In genomic region chr6:92481690-92481956, GRCm38 (mm10) we compare ENCODE assay signal across 8 mouse cellular contexts.
DNase-seq lines count a peak whose midpoint lies in the region; ATAC-seq and TF ChIP-seq lines count a peak whose summit lies in the region.

No protein-coding gene starts in this region.

- no peak overlapping the region for H3K27ac ChIP-seq in cerebellum, adult 2 months (ENCODE audit: insufficient read depth, low read length)
- H3K27ac ChIP-seq in lung, embryonic 15.5 days = peak overlapping the region; percentile 90; the same call in 1 of the 2 replicates
- no peak overlapping the region for H3K27ac ChIP-seq in limb, embryonic 12.5 days
- no peak overlapping the region; the same call in 1 of the 2 replicates for H3K27ac ChIP-seq in stomach, embryonic 16.5 days (ENCODE audit: low read length)

- TF ChIP-seq CTCF in cerebellum, adult 2 months (IDR thresholded peaks at IDR 0.05; ENCODE audit: borderline replicate concordance, insufficient read depth, low read depth, low read length) = no peak

- ATAC-seq in cerebellum, adult (ENCODE audit: insufficient number of reproducible peaks, low FRiP score, low TSS enrichment) = no peak
- ATAC-seq in lung, embryonic 15.5 days (ENCODE audit: borderline replicate concordance, extremely low read depth, low FRiP score, low TSS enrichment) = peak; percentile 2; the same call in 1 of the 2 replicates
- ATAC-seq in limb, embryonic 12.5 days (ENCODE audit: insufficient number of reproducible peaks, insufficient read depth, low FRiP score, low TSS enrichment, low read depth) = peak; percentile 20; the same call in 1 of the 2 replicates
- ATAC-seq in stomach, embryonic 16.5 days (ENCODE audit: insufficient read depth, low FRiP score) = no peak

- H3K27me3 ChIP-seq in cerebellum, adult 2 months (ENCODE audit: control insufficient read depth, insufficient read depth, low read length) = no peaks in the 10 kb centered on the region
- no peaks in the 10 kb centered on the region for H3K27me3 ChIP-seq in lung, embryonic 15.5 days
- no peaks in the 10 kb centered on the region for H3K27me3 ChIP-seq in limb, embryonic 12.5 days
- H3K27me3 ChIP-seq in stomach, embryonic 16.5 days (ENCODE audit: control insufficient read depth, insufficient read depth, low read length) = no peaks in the 10 kb centered on the region

- peak overlapping the region; percentile 15 for H3K4me3 ChIP-seq in cerebellum, adult 2 months (replicated peaks; ENCODE audit: insufficient read depth, low read depth, low read length)
- peak overlapping the region; percentile 48; the same call in 1 of the 2 replicates for H3K4me3 ChIP-seq in lung, embryonic 15.5 days
- peak overlapping the region; percentile 48 for H3K4me3 ChIP-seq in limb, embryonic 12.5 days (replicated peaks)
- peak overlapping the region; percentile 54 for H3K4me3 ChIP-seq in stomach, embryonic 16.5 days (replicated peaks; ENCODE audit: low read length)

- peak overlapping the region; percentile 67 for H3K4me2 ChIP-seq in lung, embryonic 15.5 days
- peak overlapping the region; percentile 76 for H3K4me2 ChIP-seq in limb, embryonic 12.5 days
- H3K4me2 ChIP-seq in stomach, embryonic 16.5 days (ENCODE audit: low read depth, low read length) = peak overlapping the region; percentile 57

- 0 out of 2 replicates have a peak, but pooled peaks cover 3% of the 10 kb centered on the region for H3K4me1 ChIP-seq in cerebellum, adult 2 months (ENCODE audit: control insufficient read depth, insufficient read depth, low read length)
- peaks cover 28% of the 10 kb centered on the region for H3K4me1 ChIP-seq in lung, embryonic 15.5 days
- peaks cover 24% of the 10 kb centered on the region for H3K4me1 ChIP-seq in limb, embryonic 12.5 days (replicated peaks)
- peaks cover 5% of the 10 kb centered on the region; the same call in 1 of the 2 replicates for H3K4me1 ChIP-seq in stomach, embryonic 16.5 days (ENCODE audit: control insufficient read depth, insufficient read depth, low read length)

- 3% methylated on average over 1 of the region's 1 CpGs for WGBS in cerebellum, adult 2 months
- 5% methylated on average over 1 of the region's 1 CpGs for WGBS in lung, embryonic 15.5 days
- WGBS in limb, embryonic 12.5 days = 8% methylated on average over 1 of the region's 1 CpGs
- WGBS in stomach, embryonic 16.5 days = 13% methylated on average over 1 of the region's 1 CpGs

- H3K36me3 ChIP-seq in lung, embryonic 15.5 days = no peaks in the 10 kb centered on the region
- no peaks in the 10 kb centered on the region for H3K36me3 ChIP-seq in limb, embryonic 12.5 days
- H3K36me3 ChIP-seq in stomach, embryonic 16.5 days (ENCODE audit: control insufficient read depth, insufficient read depth, low read length) = no peaks in the 10 kb centered on the region

- no peaks in the 10 kb centered on the region for H3K9me3 ChIP-seq in lung, embryonic 15.5 days
- H3K9me3 ChIP-seq in limb, embryonic 12.5 days = no peaks in the 10 kb centered on the region
- H3K9me3 ChIP-seq in stomach, embryonic 16.5 days (replicated peaks; ENCODE audit: control insufficient read depth, low read length) = no peaks in the 10 kb centered on the region

- TF ChIP-seq POLR2A in cerebellum, adult 2 months (IDR thresholded peaks at IDR 0.05; ENCODE audit: borderline replicate concordance, insufficient read depth, low read length) = no peak

- no peak for DNase-seq in cerebellum, adult 2 months
- DNase-seq in lung, postnatal 4 days = no peak
- DNase-seq in adipocyte (ENCODE audit: low spot score) = no peak
- DNase-seq in layer of hippocampus, adult 8-10 months (ENCODE audit: low spot score in 2 of 2) = no peak

- H3K9ac ChIP-seq in lung, embryonic 15.5 days = no peak overlapping the region
- H3K9ac ChIP-seq in limb, embryonic 12.5 days (replicated peaks) = no peak overlapping the region
- no peak overlapping the region for H3K9ac ChIP-seq in stomach, embryonic 16.5 days (ENCODE audit: low read length)

Comparison
In these comparisons a context has a peak if more than half of its experiments do, and no peak if none do; other contexts are left out.
1. ATAC-seq: peak in lung, embryonic 15.5 days (single experiment) and limb, embryonic 12.5 days (single experiment); none in cerebellum, adult (single experiment) and stomach, embryonic 16.5 days (single experiment).
2. Peak in every context shown above with its lines, with median percentiles within 50 percentile points of each other: H3K4me3 ChIP-seq and H3K4me2 ChIP-seq.